Mouse (Mus musculus): ENCODE results near the gene Rps19bp1.

The Rps19bp1 gene

DNA sequence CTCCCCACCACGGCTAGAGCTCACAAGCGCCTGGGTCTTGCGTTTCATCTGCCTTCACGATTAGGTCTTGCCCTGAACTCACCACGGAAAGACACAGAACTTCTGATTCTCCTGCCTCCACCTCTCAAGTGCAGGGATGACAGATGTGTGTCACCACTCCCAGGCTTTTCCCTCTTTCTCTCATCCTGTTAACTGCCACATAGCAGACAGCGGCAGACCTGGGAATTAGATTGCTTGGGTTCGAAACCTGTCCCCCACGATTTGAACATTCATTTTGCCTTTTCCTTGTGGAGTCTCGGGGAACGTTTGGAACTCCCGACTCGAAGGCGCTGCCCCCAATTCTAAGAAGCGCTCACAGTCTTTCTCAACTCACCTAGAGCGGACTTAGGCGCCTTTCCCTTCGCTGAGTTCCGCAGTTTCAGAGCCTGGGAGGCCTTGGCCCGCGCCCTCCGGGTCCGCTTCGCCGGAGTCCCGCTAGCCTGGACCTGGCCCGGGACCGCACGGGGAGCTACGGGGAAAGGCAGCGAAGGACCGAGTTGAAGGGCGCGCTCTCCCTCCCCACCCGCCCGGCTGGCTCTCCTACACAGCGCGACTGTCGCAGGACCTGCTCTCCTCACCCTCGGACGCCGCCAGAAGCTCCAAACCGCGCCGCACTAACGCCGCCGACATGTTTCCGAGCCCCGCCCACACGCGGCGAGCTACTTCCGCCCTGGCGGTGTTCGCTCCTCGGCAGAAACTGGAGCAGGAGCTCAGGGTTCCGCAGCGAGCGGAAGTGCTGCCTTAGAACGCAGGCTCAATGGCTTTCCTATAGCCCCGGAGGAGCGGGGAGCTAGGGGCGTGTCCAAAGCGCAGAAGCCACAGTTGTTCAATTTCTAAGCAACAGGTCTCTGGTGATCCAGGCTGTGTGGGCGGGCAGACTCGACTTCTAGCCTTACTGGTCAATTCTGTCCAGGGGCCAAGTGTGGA is at the start of gene Rps19bp1:
Rps19bp1 (minus strand) TSS at position 706 of the 966 bp plus-strand sequence.
- DNase-seq (ENCODE audit: low spot score), result peak; percentile 90

DNA sequence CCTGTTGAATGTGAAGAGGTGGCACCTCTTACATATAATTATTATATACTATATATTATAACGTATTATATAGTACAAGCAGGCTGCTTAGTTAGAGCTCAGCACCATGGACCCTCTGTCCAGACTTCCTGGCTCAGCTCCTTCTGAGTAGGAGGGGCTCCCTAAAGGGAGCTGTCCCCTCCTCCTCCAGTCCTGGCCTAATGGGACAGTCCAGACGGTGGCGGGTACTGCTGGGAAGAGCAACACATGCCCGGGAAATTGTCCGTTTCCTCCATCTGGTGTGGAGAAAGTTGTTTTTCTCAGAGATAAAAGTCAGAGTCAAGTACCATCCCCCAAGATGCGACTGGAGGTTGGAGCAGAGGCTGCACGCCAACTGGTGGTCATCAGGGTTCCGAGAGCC is 42.0 kb upstream of the Rps19bp1 start:
- DNase-seq (ENCODE audit: low spot score), result no peak

- DNase-seq (ENCODE audit: low spot score), result no peak
These were observed 40.1 kb upstream of the Rps19bp1 start for GRCm38 (mm10) chr15:80304188-80304587.

DNA sequence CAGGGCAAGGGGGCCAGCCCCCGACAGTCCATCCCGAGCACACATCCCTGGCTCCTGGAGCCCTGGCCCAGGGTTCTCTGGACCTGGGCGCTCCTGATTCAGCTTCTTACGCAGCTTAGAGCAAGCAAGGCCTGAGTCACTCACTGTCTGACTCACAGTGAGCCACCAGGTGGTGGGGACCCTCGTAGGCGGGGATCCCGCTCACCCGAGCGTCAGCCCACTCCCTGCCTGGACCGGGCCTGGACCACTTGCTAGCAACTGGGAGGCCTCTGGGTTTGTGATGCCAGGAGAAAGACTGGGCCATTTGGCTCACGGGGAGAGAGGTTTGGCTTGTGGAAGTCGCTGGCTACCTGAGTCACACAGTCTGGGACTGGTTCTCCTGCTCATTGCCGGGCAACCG is 39.7 kb upstream of the Rps19bp1 start:
- no peak for DNase-seq (ENCODE audit: low spot score)

- DNase-seq (ENCODE audit: low spot score), result no peak
These were observed 33.0 kb upstream of the Rps19bp1 start for GRCm38 (mm10) chr15:80297146-80297545.

- peak; percentile 71 for DNase-seq (ENCODE audit: low spot score)
These were observed 25.3 kb upstream of the Rps19bp1 start for GRCm38 (mm10) chr15:80289436-80289835.

DNA sequence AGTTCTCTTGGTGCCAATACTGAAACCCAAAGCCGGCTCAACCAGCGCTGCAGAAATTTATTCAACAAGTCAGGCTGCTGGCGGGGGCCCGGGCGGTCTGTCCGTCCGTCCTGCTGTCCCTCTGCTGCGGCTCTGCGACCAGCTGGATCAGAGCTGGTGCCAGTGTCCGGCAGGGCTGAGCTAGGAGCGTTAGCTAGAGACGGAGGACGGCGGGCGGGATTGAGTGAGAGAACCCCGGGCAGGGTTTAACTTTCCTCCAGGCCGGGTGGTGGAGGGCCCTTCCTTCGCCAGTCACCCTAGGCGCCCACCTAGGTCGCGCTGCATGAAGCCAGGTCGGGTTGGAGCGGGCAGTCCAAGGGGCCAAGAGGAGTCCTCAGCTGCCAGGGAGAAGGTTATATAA is 23.9 kb upstream of the Rps19bp1 start:
- DNase-seq (ENCODE audit: low spot score), result no peak

DNA sequence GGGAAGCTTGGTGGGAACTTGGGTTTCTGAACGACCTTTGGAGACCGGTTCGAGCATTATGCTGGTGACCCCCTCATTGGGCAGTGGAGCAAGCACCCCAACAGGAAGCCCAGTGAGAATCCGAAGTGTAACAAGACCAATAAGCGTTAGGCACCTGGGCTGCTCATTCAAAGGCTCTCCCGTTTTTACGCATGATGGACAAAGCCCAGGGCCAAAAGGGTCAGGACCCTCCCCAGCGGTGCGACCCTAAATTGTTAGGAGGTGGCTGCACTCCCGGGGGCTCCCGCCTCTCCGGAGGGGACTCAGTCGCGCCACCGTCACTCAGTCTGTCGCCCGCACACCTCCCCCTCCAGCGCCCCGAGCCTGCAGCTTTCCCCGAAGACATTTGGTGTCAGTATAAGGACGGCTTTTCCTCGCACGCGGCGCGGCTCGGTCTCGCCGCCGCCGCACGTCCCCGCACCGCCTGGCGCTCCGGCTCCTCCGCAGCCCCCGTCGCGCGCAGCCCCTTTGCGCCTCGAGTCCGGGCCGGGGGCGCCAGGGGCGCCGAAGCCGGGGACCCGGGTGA is 22.8 kb upstream of the Rps19bp1 start, which contains the start of gene Cacna1i:
Cacna1i (plus strand) TSS at position 388 of the 565 bp plus-strand sequence.
- no peak for DNase-seq (ENCODE audit: low spot score)

DNA sequence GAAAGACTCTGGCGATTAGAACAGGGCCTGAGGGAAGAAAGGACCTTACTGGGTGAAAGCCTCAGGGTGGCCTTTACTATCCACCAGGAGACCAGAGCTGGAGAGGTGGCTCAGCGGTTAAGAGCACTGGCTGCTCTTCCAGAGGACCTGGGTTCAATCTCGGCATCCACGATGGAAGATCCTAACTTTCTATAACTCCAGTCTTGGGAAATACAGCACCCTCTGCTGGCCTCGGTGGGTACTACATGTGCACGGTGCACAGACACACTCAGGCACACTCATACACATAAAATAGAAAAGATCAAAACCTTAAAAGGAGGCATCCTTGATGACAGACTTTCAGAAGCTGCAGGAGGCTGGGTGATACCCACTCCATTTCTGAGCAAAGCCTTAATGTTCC is 16.5 kb upstream of the Rps19bp1 start:
- no peak for DNase-seq (ENCODE audit: low spot score)

DNA sequence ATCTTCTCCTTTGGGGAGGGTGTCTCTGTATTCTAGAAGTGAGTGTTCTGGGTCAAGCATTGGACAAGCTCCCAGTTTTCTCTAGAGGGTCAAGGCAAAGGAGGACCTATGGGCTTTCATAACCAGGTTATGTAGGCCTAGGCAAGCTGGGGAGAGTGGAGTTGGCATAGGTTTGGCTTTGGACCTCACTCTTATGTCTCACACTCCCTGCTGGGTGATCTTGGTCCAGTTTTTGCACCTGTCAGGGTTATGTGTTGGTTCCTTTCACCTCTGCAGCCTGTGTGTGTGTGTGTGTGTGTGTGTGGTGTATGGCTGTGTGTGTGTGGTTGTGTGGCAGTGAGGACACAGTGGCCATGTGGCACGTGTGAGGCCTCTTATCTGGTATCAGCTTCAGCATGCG is 14.9 kb upstream of the Rps19bp1 start:
- DNase-seq (ENCODE audit: low spot score), result no peak

- no peak for DNase-seq (ENCODE audit: low spot score)
These were observed 14.1 kb upstream of the Rps19bp1 start for GRCm38 (mm10) chr15:80278121-80278759.

GRCm38 (mm10) chr15:80277625-80278024 is 13.5 kb upstream of the Rps19bp1 start:
- no peak for DNase-seq (ENCODE audit: low spot score)

DNA sequence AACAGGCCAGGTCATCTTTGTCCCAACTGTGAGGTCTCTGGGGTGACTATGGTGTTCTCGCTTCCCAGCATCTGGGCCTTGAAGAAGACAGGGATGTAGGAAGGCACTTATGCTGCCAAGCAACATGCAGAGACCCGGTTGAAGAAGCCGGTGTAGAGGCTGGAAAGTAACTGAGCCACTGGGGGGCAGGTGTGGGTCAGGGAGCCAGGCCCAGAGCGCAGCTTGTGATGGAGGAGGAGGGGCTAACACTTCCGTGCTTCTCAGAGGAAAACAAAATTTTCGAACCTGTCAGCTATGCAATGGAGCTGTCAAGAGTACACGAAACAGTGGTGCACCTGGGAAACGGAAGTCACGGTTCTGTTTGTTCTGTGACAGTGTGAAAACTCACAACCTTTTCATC is 13.0 kb upstream of the Rps19bp1 start:
- no peak for DNase-seq (ENCODE audit: low spot score)

DNA sequence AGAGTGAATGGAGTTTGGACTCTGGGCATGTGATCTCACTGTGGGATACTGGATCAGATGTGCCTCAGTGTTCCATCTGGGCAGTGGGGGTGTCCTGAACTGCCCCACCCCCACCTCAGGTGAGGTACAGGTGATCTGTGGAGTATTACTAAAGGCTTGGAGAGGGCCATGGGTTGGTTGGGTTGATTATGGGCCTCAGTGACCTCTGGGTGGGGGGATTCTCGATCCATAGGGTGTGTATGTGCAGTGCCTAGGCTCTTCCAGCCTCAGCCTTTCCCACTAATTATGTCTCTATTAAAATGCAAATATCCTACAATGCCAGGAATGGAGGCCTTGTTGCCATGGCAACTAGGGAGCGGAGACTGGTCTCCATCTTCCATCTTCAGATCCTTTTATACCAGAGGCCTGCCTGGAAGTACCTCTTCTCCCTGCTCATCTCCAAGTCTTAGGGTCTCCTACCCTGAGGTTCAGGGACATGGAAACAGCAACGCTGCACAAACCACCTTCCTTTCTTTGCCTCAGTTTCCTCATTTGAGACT is 7.8 kb upstream of the Rps19bp1 start:
- DNase-seq (ENCODE audit: low spot score), result no peak

- peak; percentile 82 for DNase-seq (ENCODE audit: low spot score)
These were observed 2.2 kb upstream of the Rps19bp1 start for GRCm38 (mm10) chr15:80266281-80266680.

DNA sequence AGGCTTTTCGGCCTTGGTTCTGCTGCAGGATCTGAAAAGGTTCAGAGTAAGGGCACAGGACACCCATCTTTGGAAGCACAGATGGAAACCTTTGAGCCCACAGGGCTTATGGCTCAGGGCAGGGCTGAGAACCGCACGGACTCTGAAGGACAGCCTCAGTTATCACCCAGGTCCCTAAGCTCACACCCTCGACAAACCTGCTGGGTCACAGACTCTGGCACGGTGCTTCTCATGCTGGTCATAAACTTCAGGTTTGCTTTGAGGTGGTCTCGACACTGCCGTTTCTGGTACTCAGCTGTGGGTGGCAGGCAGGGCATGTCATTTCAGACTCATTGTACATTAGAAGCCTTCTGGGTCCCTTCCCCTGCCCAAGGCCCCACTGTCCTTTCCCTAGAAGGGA is 3.0 kb downstream of the Rps19bp1 start:
- no peak for DNase-seq (ENCODE audit: low spot score)

- DNase-seq (ENCODE audit: low spot score), result peak; percentile 80
These were observed 3.4 kb downstream of the Rps19bp1 start for GRCm38 (mm10) chr15:80260677-80261076.

DNA sequence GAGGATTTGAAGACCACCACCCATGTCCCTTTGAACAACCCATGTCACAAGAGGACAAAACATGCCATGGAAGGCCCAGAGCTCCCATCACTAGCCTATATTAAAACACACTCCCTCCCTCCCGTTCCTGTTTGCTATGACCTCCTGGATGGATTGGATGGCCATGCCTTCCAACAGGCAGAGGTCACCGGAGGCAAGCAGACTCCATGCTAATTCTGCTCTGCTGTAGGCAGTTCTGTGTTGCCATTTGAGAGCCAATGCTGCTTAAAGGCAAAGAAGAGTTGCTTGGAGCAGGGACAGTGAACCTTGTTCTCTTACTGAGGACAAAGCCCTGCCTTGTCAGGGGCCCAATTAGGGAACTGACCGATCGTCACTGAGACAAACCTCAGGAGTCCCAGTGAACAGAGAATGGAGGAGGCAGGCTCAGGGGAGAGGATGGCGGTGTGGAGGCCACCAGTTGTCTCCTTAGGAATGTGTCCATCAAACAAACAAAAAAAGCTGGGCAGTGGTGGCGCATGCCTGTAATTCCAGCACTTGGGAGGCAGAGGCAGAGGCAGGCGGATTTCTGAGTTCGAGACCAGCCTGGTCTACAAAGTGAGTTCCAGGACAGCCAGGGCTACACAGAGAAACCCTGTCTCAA is 4.6 kb downstream of the Rps19bp1 start:
- no peak for DNase-seq (ENCODE audit: low spot score)

GRCm38 (mm10) chr15:80258240-80259170 is 5.6 kb downstream of the Rps19bp1 start:
- DNase-seq (ENCODE audit: low spot score), result no peak

GRCm38 (mm10) chr15:80257602-80258239 is 6.4 kb downstream of the Rps19bp1 start:
- peak; percentile 35 for DNase-seq (ENCODE audit: low spot score)

Data from lung, postnatal 25 days (tissue).